Mouse (Mus musculus): ENCODE results near the gene Acot11. TPM values are rescaled to one million over a fixed set of nuclear protein-coding genes. Genes with fewer than 3 reads are reported as not detected.

Gene Acot11
- total and polyA plus RNA-seq, 3 experiments = 2.3 to 6.8 (median 4.3) TPM

DNA sequence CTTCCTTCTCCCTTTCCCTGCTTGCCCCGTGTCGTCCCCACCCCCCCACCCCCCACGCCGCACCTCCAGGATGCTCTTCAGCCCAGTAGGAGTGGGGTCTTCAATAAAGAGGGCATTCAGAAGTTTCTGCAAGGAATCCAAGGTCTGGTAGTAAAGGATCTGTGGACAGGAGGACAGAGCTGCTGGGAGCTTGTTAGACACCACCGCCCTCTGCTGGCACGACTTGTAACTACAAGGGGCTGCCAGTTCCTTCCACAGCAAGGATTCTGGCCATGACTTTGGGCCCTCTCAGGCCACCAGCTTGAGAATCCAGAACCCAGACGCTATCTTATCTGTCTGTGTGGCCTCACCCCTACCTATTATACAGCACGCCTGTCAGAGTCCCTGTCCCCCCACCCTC is 96.4 kb downstream of the Acot11 start (continued):
- TF ChIP-seq RAD21 (IDR thresholded peaks at IDR 0.05; ENCODE audit: low read depth, low read length) (peak; percentile 96), USF1 (IDR thresholded peaks at IDR 0.05; ENCODE audit: low read depth, low read length) (no peak), KAT2A (IDR thresholded peaks at IDR 0.05; ENCODE audit: insufficient replicate concordance, low read length) (no peak), ZC3H11A (IDR thresholded peaks at IDR 0.05; ENCODE audit: low read depth, low read length) (peak; percentile 81), ZNF384 (IDR thresholded peaks at IDR 0.05; ENCODE audit: low read depth, low read length) (no peak), NELFE (IDR thresholded peaks at IDR 0.05; ENCODE audit: low read depth, low read length) (no peak), MXI1 (IDR thresholded peaks at IDR 0.05; ENCODE audit: low read depth, low read length) (no peak)

DNA sequence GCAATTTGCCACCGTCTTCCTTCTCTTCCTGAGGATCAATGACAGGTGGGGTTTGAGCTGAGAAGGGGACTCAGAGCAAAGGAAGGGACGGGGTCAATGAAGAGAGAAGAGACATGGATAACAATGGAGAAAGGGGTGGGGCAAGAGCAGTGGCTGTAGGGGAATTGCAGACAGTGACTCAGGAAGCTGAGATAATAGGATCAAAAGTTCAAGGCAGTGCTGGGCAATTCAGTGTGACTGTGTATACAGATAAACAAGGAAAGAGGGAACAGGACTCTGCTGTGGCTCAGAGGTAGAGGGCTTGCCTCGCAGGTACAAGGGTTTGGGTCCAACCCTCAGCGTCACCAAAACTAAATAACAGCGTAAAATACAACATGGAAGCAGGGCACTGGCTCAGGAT is 96.8 kb downstream of the Acot11 start:
- Histone ChIP-seq H3K9me3 (replicated peaks; ENCODE audit: low read length) (no peaks in the 10 kb centered on the region), H3K27ac (ENCODE audit: insufficient read depth, low read depth) (no peak overlapping the region), H3K4me2 (ENCODE audit: insufficient read depth, low read depth, poor library complexity, severe bottlenecking) (0 out of 2 replicates have a peak overlapping the region, but pooled peaks have one; percentile 54), H3K4me1 (ENCODE audit: control insufficient read depth in 1 of 2, insufficient read depth in 2 of 2) (no peaks in the 10 kb centered on the region), H3K36me3 (replicated peaks in 1 of 2; ENCODE audit: control insufficient read depth in 1 of 2, insufficient read depth in 1 of 2, low read length in 1 of 2) (no peaks in the 10 kb centered on the region), H3K79me2 (replicated peaks; ENCODE audit: control insufficient read depth, extremely low read depth, insufficient read depth, poor library complexity, severe bottlenecking) (no peaks in the 10 kb centered on the region), H3K4me3 (replicated peaks in 1 of 3; ENCODE audit: low read depth in 2 of 3, low read length in 2 of 3, poor library complexity in 1 of 3) (no peak overlapping the region), H3K9ac (ENCODE audit: insufficient read depth, low read depth) (no peak overlapping the region), H3K27me3 (replicated peaks) (peaks cover 74% of the 10 kb centered on the region)
- dilution Hi-C loops (cut with MboI; ENCODE audit: extremely low pct_ligation_motif_present, extremely low pct_unique_long_range_greater_than_20kb, low sequenced_read_pairs) = no loop called here
- DNase-seq (ENCODE audit: extremely low read depth) = no peak
- TF ChIP-seq GABPA (IDR thresholded peaks at IDR 0.05; ENCODE audit: insufficient replicate concordance, low read depth, low read length) (no peak), RAD21 (IDR thresholded peaks at IDR 0.05; ENCODE audit: low read depth, low read length) (no peak), ELF1 (IDR thresholded peaks at IDR 0.05; ENCODE audit: low read depth, low read length) (no peak), POLR2AphosphoS2 (IDR thresholded peaks at IDR 0.05; ENCODE audit: low read depth, low read length) (no peak), KAT2A (IDR thresholded peaks at IDR 0.05; ENCODE audit: insufficient replicate concordance, low read length) (no peak), USF1 (IDR thresholded peaks at IDR 0.05; ENCODE audit: low read depth, low read length) (no peak), MYC (IDR thresholded peaks at IDR 0.05; ENCODE audit: low read depth, low read length) (no peak), ETS1 (conservative IDR thresholded peaks at IDR 0.05; ENCODE audit: low read depth, low read length) (no peak), CHD2 (IDR thresholded peaks at IDR 0.05; ENCODE audit: low read length) (no peak), NELFE (IDR thresholded peaks at IDR 0.05; ENCODE audit: low read depth, low read length) (no peak), ZKSCAN1 (IDR thresholded peaks at IDR 0.05; ENCODE audit: borderline replicate concordance, low read depth, low read length) (no peak), CHD1 (IDR thresholded peaks at IDR 0.05; ENCODE audit: low read depth, low read length) (no peak), MXI1 (IDR thresholded peaks at IDR 0.05; ENCODE audit: low read depth, low read length) (no peak), TCF12 (IDR thresholded peaks at IDR 0.05; ENCODE audit: low read depth, low read length) (no peak), MAFK (IDR thresholded peaks at IDR 0.05; ENCODE audit: insufficient replicate concordance, low read length) (no peak), BHLHE40 (IDR thresholded peaks at IDR 0.05; ENCODE audit: low read depth, low read length) (no peak), TBP (conservative IDR thresholded peaks at IDR 0.05; ENCODE audit: low read depth, low read length) (no peak)
- in situ Hi-C loops (cut with MboI; ENCODE audit: low pct_ligation_motif_present, low pct_unique_long_range_greater_than_20kb, low sequenced_read_pairs) = loop anchor here (5.0 kb wide), 1 partner anchor 81 kb away; no protein-coding TSS in a partner anchor

Data from CH12.LX (cell line).